Mouse (Mus musculus): ENCODE results near the gene Rph3al. TPM values are rescaled to one million over a fixed set of nuclear protein-coding genes. Genes with fewer than 3 reads are reported as not detected.
A peak's percentile ranks its signal among the peaks of the same experiment; 100 is the strongest.

Gene Rph3al
- total RNA-seq, 2 experiments from 2014 or later, result 8.9 to 12.8 TPM

DNA sequence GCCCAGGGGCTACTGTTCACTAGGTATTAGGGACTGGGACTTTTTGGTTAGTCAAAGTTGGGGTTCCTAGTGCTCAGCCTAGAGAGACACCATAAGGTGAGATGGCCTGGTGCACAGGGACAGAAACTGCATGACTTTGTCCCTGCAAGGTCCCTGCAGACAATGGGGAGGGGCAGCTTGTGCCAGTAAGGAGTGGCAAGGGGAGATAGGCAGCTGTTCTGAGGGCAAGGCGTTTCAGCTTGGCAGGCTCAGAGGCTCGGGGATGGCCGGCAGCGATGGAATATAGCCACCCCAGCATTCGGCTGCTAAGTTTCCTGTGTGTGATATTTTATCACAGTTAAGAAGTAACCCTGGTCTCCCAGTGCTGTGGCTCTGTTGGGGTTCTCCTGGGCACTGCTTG lies 154.4 kb downstream of the Rph3al start:
- intact Hi-C loops (cut with DNase I), result loop anchor here (2.0 kb wide), 2 partner anchors 129 to 383 kb away; no protein-coding TSS in a partner anchor
- DNase-seq, result no peak

DNA sequence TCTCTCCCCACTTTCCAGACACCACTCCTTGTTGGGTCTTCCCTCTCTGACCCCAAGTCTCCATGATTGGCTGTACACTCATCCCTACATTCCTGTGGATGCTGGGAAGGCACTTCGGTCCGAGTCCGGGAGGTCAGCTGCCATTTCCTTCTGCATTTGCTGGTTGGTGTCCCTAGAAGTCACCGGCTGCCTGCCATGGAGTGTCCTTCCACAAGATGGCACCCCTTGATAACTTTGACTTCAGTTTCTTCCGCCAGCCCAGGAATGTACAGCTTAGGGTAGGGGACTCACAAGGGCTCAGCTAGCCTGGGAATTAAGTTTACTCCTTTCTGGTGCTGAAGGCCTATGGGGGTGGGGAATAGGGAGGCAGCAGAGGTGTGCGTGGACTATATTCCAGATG lies 156.3 kb downstream of the Rph3al start:
- intact Hi-C loops (cut with DNase I), result loop anchor here (1.0 to 2.0 kb wide), 3 partner anchors 131 to 385 kb away; no protein-coding TSS in a partner anchor
- peak; percentile 67 to 68 for DNase-seq

Other genes with a start within 250 kb of the Rph3al start
- gene Ywhae, start 205.6 kb downstream of the Rph3al start, total RNA-seq (2021), result 100 to 1,000 TPM; 561 to 563 TPM
- gene Doc2b, start 142.4 kb downstream of the Rph3al start, total RNA-seq (2021), result under 1 TPM; 0.46 to 0.61 TPM
- gene 1700016K19Rik, start 61.5 kb upstream of the Rph3al start, total RNA-seq (2021), result not detected
- gene Rflnb, start 89.4 kb upstream of the Rph3al start, total RNA-seq (2021), result 10 to 100 TPM; 33.3 to 50.0 TPM
- 10 to 100 TPM; 30.0 to 30.1 TPM for gene Vps53, start 241.2 kb upstream of the Rph3al start, total RNA-seq (2021)
- 1 to 10 TPM; 2.5 to 3.0 TPM for gene Fam57a, start 241.2 kb upstream of the Rph3al start, total RNA-seq (2021)

All from heart, postnatal 36 days (tissue).